Mouse (Mus musculus) ovary, postnatal 36 days (tissue): ENCODE measurements around the gene Pid1.
A peak's percentile ranks its signal among the peaks of the same experiment; 100 is the strongest.
"Not testable (repeated sequence)": the region's sequence is repeated elsewhere in the genome, so short reads cannot be mapped to it uniquely, and the experiment has no call there.

ENCODE experiments used
- DNase-seq: peaks from one replicate; pipeline ENCODE4 v3.0.0; 2022; ENCODE audit warnings: low spot score, mixed read lengths

Gene Pid1

DNA sequence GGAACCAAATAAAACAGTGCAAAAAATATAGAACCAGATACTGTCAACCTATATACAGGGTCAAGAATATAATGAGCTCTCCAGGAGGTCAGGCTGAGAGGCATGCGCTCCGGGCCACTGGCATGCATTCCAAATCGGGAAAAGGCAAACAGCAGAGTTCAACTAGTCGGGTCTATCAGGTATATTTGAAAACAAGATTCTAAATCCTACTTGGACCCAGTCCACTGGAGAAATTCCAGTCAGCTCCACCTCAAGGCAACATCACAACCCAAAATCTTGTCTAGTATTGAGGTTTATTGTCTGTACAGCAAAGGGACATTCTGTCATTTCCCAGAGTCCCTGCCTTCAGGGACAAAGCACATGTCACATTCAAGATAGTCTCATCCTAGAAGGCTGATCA is 91.0 kb downstream of the Pid1 start:
- DNase-seq: no peak

- DNase-seq: no peak
Measured at GRCm38 (mm10) chr1:84271712-84272200, 92.2 kb downstream of the Pid1 start.

GRCm38 (mm10) chr1:84257656-84258055 is 106.3 kb downstream of the Pid1 start:
- no peak for DNase-seq

DNA sequence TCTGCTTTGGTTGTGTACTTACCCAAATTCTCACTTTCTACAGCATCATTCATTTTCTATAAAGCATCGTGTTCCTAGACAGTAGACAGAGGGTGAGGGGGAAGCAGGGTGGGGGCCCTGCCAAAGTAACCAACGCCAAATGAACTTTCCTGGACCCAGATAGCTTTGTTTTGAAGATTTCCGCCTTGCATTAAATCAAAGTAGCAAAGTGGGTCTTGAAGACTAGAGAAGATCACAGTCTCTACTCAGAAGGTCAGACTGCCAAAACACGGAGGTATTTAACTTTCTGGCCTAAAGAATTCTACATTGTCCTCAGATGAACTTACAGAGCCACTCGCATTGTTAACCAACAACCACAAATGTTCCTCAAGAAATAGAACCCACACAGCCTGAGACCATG is 109.6 kb downstream of the Pid1 start:
- no peak for DNase-seq

- peak; percentile 35 for DNase-seq
Measured at GRCm38 (mm10) chr1:84253838-84254237, 110.1 kb downstream of the Pid1 start.

- DNase-seq: no peak
Measured at GRCm38 (mm10) chr1:84251205-84251604, 112.8 kb downstream of the Pid1 start.

- DNase-seq: no peak
Measured at GRCm38 (mm10) chr1:84250770-84251169, 113.2 kb downstream of the Pid1 start.

- no peak for DNase-seq
Measured at GRCm38 (mm10) chr1:84249772-84250338, 114.1 kb downstream of the Pid1 start.

GRCm38 (mm10) chr1:84247111-84247510 is 116.9 kb downstream of the Pid1 start:
- peak; percentile 26 for DNase-seq

- DNase-seq: no peak
Measured at GRCm38 (mm10) chr1:84241192-84241828, 122.7 kb downstream of the Pid1 start.

DNA sequence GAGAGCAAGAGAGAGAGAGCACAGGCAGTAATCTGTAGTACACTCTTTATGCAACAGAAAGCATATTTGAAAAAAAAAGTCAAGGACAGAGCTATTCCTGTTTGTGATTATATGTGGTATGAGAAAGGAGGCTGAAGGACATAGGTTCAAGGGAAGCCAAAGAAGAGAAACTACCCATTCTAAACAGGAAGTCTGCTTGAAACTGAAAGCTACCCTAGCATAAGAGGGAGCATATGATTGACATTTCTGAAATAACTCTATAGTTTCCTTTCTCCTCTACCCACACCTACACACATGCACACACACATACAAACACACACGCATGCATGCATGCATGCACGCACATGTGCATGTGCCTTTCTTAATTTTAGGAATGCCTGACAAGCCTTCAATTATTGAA is 123.8 kb downstream of the Pid1 start:
- no peak for DNase-seq

DNA sequence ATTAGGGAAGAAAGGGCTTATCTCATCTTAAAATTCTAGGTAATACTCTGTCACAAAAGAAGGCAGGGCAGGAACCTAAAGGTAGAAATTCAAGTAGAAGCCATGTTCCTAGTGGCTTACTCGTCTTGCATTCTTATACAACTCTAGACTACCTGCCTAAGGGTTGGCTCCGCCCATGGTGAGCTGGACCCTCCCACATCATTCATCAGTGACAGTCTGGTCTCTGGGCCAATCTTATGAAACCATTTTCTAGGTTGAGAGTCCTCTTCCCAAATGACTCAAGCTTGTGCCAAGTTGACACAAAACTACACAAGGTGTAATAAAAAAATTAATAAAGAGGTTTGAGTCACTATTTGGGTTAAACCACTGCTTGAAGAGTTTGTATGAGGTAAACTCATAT is 133.5 kb downstream of the Pid1 start:
- no peak for DNase-seq

- DNase-seq: peak; percentile 16
Measured at GRCm38 (mm10) chr1:84225626-84226025, 138.4 kb downstream of the Pid1 start.

- no peak for DNase-seq
Measured at GRCm38 (mm10) chr1:84222051-84222450, 141.9 kb downstream of the Pid1 start.

DNA sequence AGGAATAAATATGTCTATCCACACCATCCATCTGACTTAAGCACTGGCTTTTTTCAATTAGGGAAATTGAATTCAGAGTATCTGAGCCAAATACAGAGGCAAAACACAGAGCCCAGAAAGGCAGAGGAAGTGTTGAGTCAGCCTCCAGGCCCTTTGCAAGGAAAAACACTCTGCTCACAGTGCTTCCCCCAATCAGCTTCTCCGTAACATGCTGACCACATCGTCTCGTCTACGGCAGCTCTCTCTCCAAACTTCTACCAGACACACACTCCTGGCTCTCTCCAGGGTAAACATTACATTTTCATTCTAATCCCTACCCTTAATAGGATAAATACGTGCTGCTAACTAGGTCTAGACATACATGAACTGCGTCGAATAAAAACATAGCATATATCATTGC is 145.4 kb downstream of the Pid1 start:
- DNase-seq: no peak

DNA sequence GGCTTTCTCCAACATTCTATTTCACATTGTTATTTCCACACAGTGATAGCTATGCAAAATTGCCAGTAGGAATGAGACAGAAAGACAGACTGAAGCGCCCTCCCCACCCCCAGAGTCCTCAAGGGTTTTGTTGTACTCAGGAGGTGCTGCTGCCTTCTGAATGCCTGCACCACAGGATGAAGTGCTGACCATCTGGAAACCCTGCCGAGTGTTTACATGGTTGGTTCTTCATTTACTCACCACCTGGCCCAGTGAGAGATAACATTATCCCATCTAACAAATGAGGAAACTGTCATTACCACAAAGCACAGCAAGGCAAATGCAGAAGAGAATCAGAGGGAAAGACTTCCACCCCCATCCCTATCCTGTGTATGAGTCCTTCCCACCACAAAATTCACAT is 146.2 kb downstream of the Pid1 start:
- no peak for DNase-seq

DNA sequence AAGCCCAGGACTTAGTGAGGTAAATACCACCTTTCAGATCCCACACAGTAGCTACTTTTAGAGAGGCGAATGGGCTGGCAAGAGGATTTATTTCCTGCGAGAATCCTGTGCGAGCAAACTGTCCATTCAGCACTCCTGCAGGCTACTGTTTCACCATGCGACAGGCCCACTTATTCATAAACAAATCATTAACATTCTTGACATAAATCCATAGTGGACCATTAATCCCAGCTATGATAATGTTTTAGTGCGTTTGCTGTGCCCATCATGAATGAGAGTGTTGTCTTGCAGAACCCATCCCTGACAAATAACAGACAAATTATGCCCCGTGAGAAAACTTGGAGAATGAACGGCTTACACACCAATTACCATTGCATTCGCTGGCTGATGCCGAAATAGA is 152.5 kb downstream of the Pid1 start:
- DNase-seq: no peak

DNA sequence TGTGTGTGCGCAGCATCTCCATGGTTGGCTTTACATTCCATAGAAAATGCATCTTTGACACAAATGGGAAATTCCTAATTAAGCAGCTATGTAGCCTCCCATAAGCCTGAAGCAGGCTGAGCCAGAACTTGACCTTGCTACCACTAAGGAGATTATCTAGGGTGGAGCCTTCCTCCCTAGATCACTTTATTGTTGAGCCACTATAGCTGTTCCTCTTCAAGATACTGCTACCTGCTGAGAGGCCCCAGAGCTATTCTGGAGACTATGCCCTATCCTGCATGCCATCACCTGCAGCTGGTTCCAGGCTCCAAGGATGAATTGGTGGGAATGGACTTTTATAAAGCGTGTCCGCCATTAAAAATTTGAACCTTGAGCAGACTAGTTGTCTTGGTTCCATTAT is 158.2 kb downstream of the Pid1 start:
- DNase-seq: not testable (repeated sequence)

DNA sequence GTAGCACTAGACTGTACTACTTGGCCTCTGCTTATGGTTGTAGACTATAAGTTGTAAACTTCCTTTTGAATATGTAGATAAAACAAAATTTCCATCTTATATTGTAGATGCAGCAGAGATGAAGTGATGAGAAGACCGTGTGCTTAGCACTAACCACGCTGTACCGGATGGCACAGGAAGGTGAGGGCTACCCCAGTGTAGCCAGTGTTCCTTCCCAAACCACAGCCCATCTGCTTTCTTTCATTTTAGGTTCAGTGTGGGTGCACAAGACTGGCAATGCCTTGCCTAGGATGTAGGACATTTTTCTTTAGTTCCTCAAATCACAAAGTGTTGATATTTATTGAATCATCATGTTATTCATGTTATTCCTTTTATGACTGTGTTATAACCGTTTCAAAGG is 160.5 kb downstream of the Pid1 start:
- DNase-seq: no peak

- no peak for DNase-seq
Measured at GRCm38 (mm10) chr1:84199890-84200289, 164.1 kb downstream of the Pid1 start.

GRCm38 (mm10) chr1:84198887-84199286 is 165.1 kb downstream of the Pid1 start:
- DNase-seq: no peak

DNA sequence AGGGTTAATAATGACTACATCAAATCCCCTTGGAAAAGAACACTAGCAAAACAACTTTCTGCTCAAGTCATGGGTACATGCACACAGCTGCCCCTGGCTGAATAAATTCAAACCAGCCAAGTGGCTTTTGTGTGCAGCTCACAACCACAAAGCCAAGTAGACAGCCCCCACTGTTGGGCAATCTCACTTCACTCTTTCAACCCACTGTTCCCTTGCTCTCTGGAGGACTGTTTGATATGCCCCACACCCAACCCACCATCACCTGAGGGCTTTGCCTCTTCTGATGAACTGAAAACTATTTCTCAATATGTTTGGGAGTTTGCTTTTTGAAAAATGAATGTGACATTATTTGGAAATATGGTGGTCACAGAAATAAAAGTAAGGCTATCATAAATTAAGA is 171.8 kb downstream of the Pid1 start:
- DNase-seq: no peak

DNA sequence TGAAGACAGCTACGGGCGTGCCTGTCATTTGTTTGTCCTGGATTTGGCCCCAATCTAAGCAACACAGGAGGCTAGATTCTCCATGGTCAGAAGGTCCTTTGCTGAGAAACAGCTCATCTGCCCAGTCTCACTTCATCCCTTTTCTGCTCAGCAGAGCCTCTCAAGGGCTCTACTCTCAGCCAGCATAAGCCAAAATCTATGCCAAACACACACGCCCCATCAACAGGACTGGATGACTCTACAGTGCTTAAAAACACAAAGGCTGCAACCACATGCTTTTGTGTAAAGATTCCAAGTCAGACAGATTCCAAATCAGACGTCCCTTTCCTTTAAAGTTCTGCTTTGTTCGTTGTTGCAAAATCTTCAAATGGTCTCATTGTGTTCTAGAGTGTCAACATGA is 174.5 kb downstream of the Pid1 start:
- no peak for DNase-seq
